Mouse (Mus musculus) embryonic facial prominence, embryonic 12.5 days (tissue): ENCODE measurements around the gene Tfr2. TPM values are rescaled to one million over a fixed set of nuclear protein-coding genes. Genes with fewer than 3 reads are reported as not detected.

ENCODE experiments used
- ATAC-seq: fragments of 200-750 bp; cut with Nextera tagmentation; 2 replicates; pipeline ENCODE4 v1.8.0; 2017; ENCODE audit not compliant: insufficient number of reproducible peaks, insufficient read depth, low FRiP score, low TSS enrichment
- H3K27ac ChIP-seq: fragments of 300-500 bp; sonication (generic); 2 replicates; pipeline ENCODE4 v1.5.1; 2016; ENCODE audit warnings: mild to moderate bottlenecking
- H3K27me3 ChIP-seq: fragments of 300-500 bp; sonication (generic); 2 replicates; pipeline ENCODE4 v1.6.1; 2016; ENCODE audit warnings: mild to moderate bottlenecking, moderate library complexity
- H3K36me3 ChIP-seq: fragments of 300-500 bp; sonication (generic); 2 replicates; pipeline ENCODE4 v1.6.1; 2016; ENCODE audit warnings: mild to moderate bottlenecking
- H3K4me1 ChIP-seq: fragments of 300-500 bp; sonication (generic); 2 replicates; pipeline ENCODE4 v1.6.1; 2016
- H3K4me2 ChIP-seq: fragments of 300-500 bp; sonication (generic); replicated peaks from 2 replicates; pipeline ENCODE4 v1.6.1; 2016; ENCODE audit warnings: mild to moderate bottlenecking, moderate library complexity
- H3K4me3 ChIP-seq: fragments of 300-500 bp; sonication (generic); 2 replicates; pipeline ENCODE4 v1.5.1; 2016; ENCODE audit warnings: mild to moderate bottlenecking
- H3K9ac ChIP-seq: fragments of 300-500 bp; sonication (generic); 2 replicates; pipeline ENCODE4 v1.6.1; 2016; ENCODE audit warnings: mild to moderate bottlenecking, moderate library complexity
- H3K9me3 ChIP-seq: fragments of 300-500 bp; sonication (generic); 2 replicates; pipeline ENCODE4 v1.6.1; 2016; ENCODE audit warnings: mild to moderate bottlenecking, moderate library complexity
- WGBS: fragments of 180-500 bp; shearing (Covaris S2); methylation state at CpG from one replicate; pipeline ENCODE4 v1.1.7; 2016; 5-methylcytosine and 5-hydroxymethylcytosine counted together
- polyA plus RNA-seq: library from polyadenylated mRNA; unstranded; fragments of >200 nt; fragmentation: Nextera tagmentation; extraction: Ambion mirVana; gene quantifications from 2 replicates; pipeline ENCODE4 v1.2.1, GENCODE M21; 2016

The Tfr2 gene
- polyA plus RNA-seq, 1 experiment from 2014 or later, result 0.95 TPM

DNA sequence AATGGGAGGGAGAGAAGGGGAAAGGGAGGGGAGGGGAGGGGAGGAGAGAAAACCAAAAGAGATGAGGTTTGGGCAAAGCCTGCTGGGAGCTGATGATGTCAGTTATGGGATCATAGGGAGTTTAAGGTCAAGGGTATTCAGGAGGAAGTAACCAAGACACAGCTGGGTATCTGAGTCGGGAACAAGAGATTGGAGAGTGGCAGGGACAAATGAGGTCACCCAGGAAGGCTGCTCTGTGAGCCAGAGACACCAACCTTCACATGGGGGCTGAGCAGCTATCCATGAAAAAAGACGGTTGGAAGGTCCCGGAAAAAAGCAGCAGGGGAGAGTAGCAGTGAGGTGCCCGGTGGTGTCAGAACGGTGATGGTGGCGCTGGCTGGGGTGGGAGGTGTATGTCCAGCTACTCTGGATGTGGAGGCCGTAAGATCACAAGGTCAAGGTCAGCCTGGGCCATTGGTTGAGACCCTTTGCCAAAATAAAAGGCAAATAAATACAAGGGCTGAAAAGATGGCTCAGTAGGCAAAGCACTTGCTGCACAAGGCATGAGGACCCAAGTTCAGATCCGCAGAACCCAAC, 1.3 kb upstream of the Tfr2 start:
- no peaks in the 10 kb centered on the region for H3K9me3 ChIP-seq
- WGBS, result 80% methylated on average over 8 of the region's 8 CpGs
- no peak overlapping the region for H3K9ac ChIP-seq
- H3K4me1 ChIP-seq, result no peaks in the 10 kb centered on the region
- H3K27ac ChIP-seq, result no peak overlapping the region
- H3K4me2 ChIP-seq, result no peak overlapping the region
- no peak for ATAC-seq
- H3K36me3 ChIP-seq, result no peaks in the 10 kb centered on the region
- H3K4me3 ChIP-seq, result no peak overlapping the region
- no peaks in the 10 kb centered on the region; the same call in 1 of the 2 replicates for H3K27me3 ChIP-seq

- no peaks in the 10 kb centered on the region for H3K36me3 ChIP-seq
- H3K4me3 ChIP-seq, result no peak overlapping the region
- no peaks in the 10 kb centered on the region for H3K4me1 ChIP-seq
- H3K9ac ChIP-seq, result no peak overlapping the region
- no peak for ATAC-seq
- 64% methylated on average over 12 of the region's 12 CpGs for WGBS
- no peaks in the 10 kb centered on the region for H3K9me3 ChIP-seq
- H3K4me2 ChIP-seq, result no peak overlapping the region
- no peak overlapping the region for H3K27ac ChIP-seq
- no peaks in the 10 kb centered on the region; the same call in 1 of the 2 replicates for H3K27me3 ChIP-seq
Measured at GRCm38 (mm10) chr5:137569031-137569430, 609 bp upstream of the Tfr2 start.

DNA sequence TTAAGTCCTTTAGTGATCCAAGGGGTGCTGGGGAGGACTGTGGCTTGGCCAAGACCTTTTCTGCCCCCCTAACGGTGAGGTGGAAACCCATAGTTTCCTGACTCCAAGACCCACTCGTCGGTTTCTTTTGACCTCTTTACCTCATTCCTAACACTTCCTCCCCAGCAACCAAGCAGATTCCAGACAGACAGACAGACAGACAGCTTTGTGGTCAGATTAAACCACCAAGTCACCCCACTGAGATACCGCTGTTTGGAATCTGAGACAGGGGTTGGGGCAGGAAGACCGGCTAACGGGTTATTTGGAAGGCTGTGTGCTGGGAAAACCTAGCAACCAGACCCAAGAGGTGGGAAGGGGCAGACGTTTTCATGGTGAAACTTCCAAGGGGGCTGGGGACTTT, 541 bp downstream of the Tfr2 start:
- H3K27me3 ChIP-seq, result peaks cover 11% of the 10 kb centered on the region; the same call in 1 of the 2 replicates
- H3K36me3 ChIP-seq, result no peaks in the 10 kb centered on the region
- no peak overlapping the region for H3K4me3 ChIP-seq
- no peaks in the 10 kb centered on the region for H3K9me3 ChIP-seq
- H3K9ac ChIP-seq, result no peak overlapping the region
- no peak for ATAC-seq
- WGBS, result 63% methylated on average over 7 of the region's 7 CpGs
- no peak overlapping the region for H3K27ac ChIP-seq
- H3K4me1 ChIP-seq, result no peaks in the 10 kb centered on the region
- no peak overlapping the region for H3K4me2 ChIP-seq

- Histone ChIP-seq H3K4me2 (no peak overlapping the region), H3K9me3 (no peaks in the 10 kb centered on the region), H3K9ac (no peak overlapping the region), H3K27me3 (peaks cover 11% of the 10 kb centered on the region; the same call in 1 of the 2 replicates), H3K4me3 (no peak overlapping the region), H3K4me1 (no peaks in the 10 kb centered on the region), H3K27ac (no peak overlapping the region), H3K36me3 (no peaks in the 10 kb centered on the region)
- no peak for ATAC-seq
- 78% methylated on average over 17 of the region's 17 CpGs for WGBS
Measured at GRCm38 (mm10) chr5:137570691-137571586, 1.3 kb downstream of the Tfr2 start.

DNA sequence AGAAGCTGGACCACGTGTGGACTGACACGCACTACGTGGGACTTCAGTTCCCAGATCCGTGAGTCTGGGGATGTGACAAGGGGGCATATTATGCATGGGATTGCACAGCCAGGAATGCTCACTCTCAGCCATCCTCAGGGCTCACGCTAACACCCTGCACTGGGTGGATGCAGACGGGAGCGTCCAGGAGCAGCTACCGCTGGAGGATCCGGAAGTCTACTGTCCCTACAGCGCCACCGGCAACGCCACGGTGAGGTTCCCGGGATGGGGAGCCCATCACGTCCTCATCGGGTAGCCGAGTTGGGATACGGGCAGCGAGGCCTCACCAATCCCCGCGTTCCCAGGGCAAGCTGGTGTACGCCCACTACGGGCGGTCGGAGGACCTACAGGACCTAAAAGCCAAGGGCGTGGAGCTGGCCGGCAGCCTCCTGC, 4.8 kb downstream of the Tfr2 start:
- peak overlapping the region; percentile 46 for H3K4me2 ChIP-seq
- H3K27me3 ChIP-seq, result peaks cover 11% of the 10 kb centered on the region; the same call in 1 of the 2 replicates
- WGBS, result 6% methylated on average over 27 of the region's 27 CpGs
- 0 out of 2 replicates have a peak overlapping the region, but pooled peaks have one; percentile 20 for H3K9ac ChIP-seq
- H3K4me1 ChIP-seq, result no peaks in the 10 kb centered on the region
- ATAC-seq, result no peak
- H3K36me3 ChIP-seq, result no peaks in the 10 kb centered on the region
- H3K9me3 ChIP-seq, result no peaks in the 10 kb centered on the region
- H3K27ac ChIP-seq, result no peak overlapping the region
- H3K4me3 ChIP-seq, result 0 out of 2 replicates have a peak overlapping the region, but pooled peaks have one; percentile 16

DNA sequence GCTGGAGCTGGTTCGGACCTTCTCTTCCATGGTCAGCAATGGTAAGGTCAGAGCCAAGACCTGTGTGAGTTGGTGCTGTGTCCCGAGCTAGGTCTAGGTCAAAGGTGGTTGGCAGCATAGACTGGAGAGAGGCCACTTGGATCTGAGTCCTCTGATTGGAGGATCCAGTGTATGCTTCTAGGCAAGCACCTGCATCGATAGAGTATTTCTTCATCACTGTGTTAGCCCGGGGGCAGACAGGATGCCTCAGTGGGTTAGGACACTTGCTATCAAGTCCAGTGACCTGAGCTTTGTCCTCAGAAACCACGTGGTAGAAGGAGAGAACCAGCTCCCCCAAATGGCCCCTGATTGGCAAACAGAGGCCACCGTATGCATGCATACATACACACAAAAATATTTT, 10.6 kb downstream of the Tfr2 start:
- Histone ChIP-seq H3K9ac (no peak overlapping the region), H3K4me2 (no peak overlapping the region), H3K36me3 (no peaks in the 10 kb centered on the region), H3K9me3 (no peaks in the 10 kb centered on the region), H3K27me3 (peaks cover 12% of the 10 kb centered on the region), H3K27ac (no peak overlapping the region), H3K4me3 (no peak overlapping the region), H3K4me1 (peaks cover 10% of the 10 kb centered on the region; the same call in 1 of the 2 replicates)
- 82% methylated on average over 6 of the region's 6 CpGs for WGBS
- ATAC-seq, result no peak

- Histone ChIP-seq H3K4me1 (peaks cover 10% of the 10 kb centered on the region; the same call in 1 of the 2 replicates), H3K4me3 (no peak overlapping the region), H3K36me3 (no peaks in the 10 kb centered on the region), H3K27me3 (peaks cover 12% of the 10 kb centered on the region), H3K4me2 (peak overlapping the region; percentile 61; the same call in 1 of the 2 replicates), H3K27ac (no peak overlapping the region), H3K9ac (no peak overlapping the region), H3K9me3 (no peaks in the 10 kb centered on the region)
- 22% methylated on average over 8 of the region's 8 CpGs for WGBS
- ATAC-seq, result no peak
Measured at GRCm38 (mm10) chr5:137582702-137583101, 13.1 kb downstream of the Tfr2 start.

GRCm38 (mm10) chr5:137583670-137584169, 14.1 kb downstream of the Tfr2 start:
- 6% methylated on average over 27 of the region's 27 CpGs for WGBS
- Histone ChIP-seq H3K4me3 (peak overlapping the region; percentile 38), H3K4me2 (peak overlapping the region; percentile 61), H3K27ac (0 out of 2 replicates have a peak overlapping the region, but pooled peaks have one; percentile 31), H3K27me3 (peaks cover 12% of the 10 kb centered on the region), H3K36me3 (no peaks in the 10 kb centered on the region), H3K9me3 (no peaks in the 10 kb centered on the region), H3K9ac (peak overlapping the region; percentile 49), H3K4me1 (peaks cover 10% of the 10 kb centered on the region; the same call in 1 of the 2 replicates)
- peak; percentile 60 for ATAC-seq

DNA sequence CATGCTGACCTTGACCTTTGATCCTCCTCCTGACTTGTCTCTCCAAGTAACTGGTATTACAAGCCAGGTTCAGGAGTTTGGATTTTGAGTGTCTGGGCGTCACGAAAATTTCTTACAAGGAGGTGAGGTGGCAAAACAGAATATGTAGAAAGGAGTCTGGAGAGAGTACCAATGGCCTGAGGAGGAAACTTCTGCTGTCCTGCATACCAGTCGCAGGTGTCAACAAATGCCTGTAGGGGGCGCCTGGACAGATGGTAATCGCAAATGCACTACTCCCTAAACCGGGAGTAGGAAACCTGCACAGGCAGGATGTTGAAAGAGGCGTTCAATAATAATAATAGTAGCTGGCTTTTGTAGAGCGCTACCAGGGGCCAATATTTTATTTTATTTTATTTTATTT, 15.3 kb downstream of the Tfr2 start:
- no peaks in the 10 kb centered on the region for H3K36me3 ChIP-seq
- WGBS, result 28% methylated on average over 8 of the region's 8 CpGs
- no peak overlapping the region for H3K27ac ChIP-seq
- ATAC-seq, result no peak
- peaks cover 10% of the 10 kb centered on the region; the same call in 1 of the 2 replicates for H3K4me1 ChIP-seq
- H3K9ac ChIP-seq, result no peak overlapping the region
- H3K4me3 ChIP-seq, result no peak overlapping the region
- peaks cover 12% of the 10 kb centered on the region for H3K27me3 ChIP-seq
- no peaks in the 10 kb centered on the region for H3K9me3 ChIP-seq
- H3K4me2 ChIP-seq, result no peak overlapping the region

- Histone ChIP-seq H3K9ac (no peak overlapping the region), H3K4me3 (no peak overlapping the region), H3K27me3 (no peaks in the 10 kb centered on the region), H3K36me3 (no peaks in the 10 kb centered on the region), H3K27ac (no peak overlapping the region), H3K4me1 (no peaks in the 10 kb centered on the region; the same call in 1 of the 2 replicates), H3K4me2 (no peak overlapping the region), H3K9me3 (no peaks in the 10 kb centered on the region)
- no peak for ATAC-seq
- WGBS, result 71% methylated on average over 5 of the region's 5 CpGs
Measured at GRCm38 (mm10) chr5:137590507-137590906, 20.9 kb downstream of the Tfr2 start.

GRCm38 (mm10) chr5:137595921-137596320, 26.3 kb downstream of the Tfr2 start:
- 79% methylated on average over 7 of the region's 7 CpGs for WGBS
- H3K27ac ChIP-seq, result no peak overlapping the region
- H3K4me2 ChIP-seq, result no peak overlapping the region
- H3K36me3 ChIP-seq, result peaks cover 9% of the 10 kb centered on the region
- H3K4me1 ChIP-seq, result peaks cover 12% of the 10 kb centered on the region
- no peaks in the 10 kb centered on the region for H3K9me3 ChIP-seq
- H3K9ac ChIP-seq, result no peak overlapping the region
- H3K4me3 ChIP-seq, result no peak overlapping the region
- ATAC-seq, result no peak
- no peaks in the 10 kb centered on the region for H3K27me3 ChIP-seq
